Mouse (Mus musculus) 416B (cell line): ENCODE measurements at regions not wholly inside any gene's neighbourhood (a gene's known extent, or its start where the extent isn't known, plus 50 kb on each side); places are given as distances from the start of the nearest gene placed in this dataset.
A peak's percentile ranks its signal among the peaks of the same experiment; 100 is the strongest.

Experiments
- DNase-seq: peaks from one replicate; pipeline ENCODE4 v3.0.0; 2011; ENCODE audit warnings: low read depth

GRCm38 (mm10) chr5:76413886-76414285, 50.3 kb upstream of the Nmu start:
- peak; percentile 30 for DNase-seq

- peak; percentile 11 for DNase-seq
These were observed 52.7 kb upstream of the Nmu start for GRCm38 (mm10) chr5:76416256-76416655.

GRCm38 (mm10) chr5:76417137-76417536, 53.5 kb upstream of the Nmu start:
- no peak for DNase-seq

- DNase-seq = no peak
These were observed 55.6 kb upstream of the Nmu start for GRCm38 (mm10) chr5:76418901-76419823.

- DNase-seq = peak; percentile 7
These were observed 56.3 kb upstream of the Nmu start for GRCm38 (mm10) chr5:76419841-76420240.

GRCm38 (mm10) chr5:76420606-76421005, 57.0 kb upstream of the Nmu start:
- DNase-seq = no peak

- DNase-seq = no peak
These were observed 60.0 kb upstream of the Nmu start for GRCm38 (mm10) chr5:76423593-76423992.

GRCm38 (mm10) chr5:76425680-76426079, 58.2 kb upstream of the Gm7271 start:
- DNase-seq = no peak

- no peak for DNase-seq
These were observed 56.3 kb upstream of the Gm7271 start for GRCm38 (mm10) chr5:76427581-76427980.

- no peak for DNase-seq
These were observed 54.4 kb upstream of the Gm7271 start for GRCm38 (mm10) chr5:76429441-76429840.

- DNase-seq = no peak
These were observed 50.2 kb upstream of the Gm7271 start for GRCm38 (mm10) chr5:76433623-76434022.
